Mouse (Mus musculus): ENCODE data around the gene Gtf2h4. TPM values are rescaled to one million over a fixed set of nuclear protein-coding genes. Genes with fewer than 3 reads are reported as not detected.

The Gtf2h4 gene
- polyA plus RNA-seq, 1 experiment, result 21.1 TPM

GRCm38 (mm10) chr17:35643609-35644236 is 29.8 kb downstream of the Gtf2h4 start, which contains the start of gene Mucl3:
Gene Mucl3, minus strand, starts transcription at chr17:35643695.
- TF ChIP-seq POLR2A (IDR thresholded peaks at IDR 0.05; ENCODE audit: borderline replicate concordance, control insufficient read depth, low read depth, low read length) (no peak), CTCF (IDR thresholded peaks at IDR 0.05; ENCODE audit: control insufficient read depth, insufficient read depth, low read length) (no peak)
- H3K27ac ChIP-seq (ENCODE audit: control insufficient read depth, insufficient read depth, low read depth, low read length, poor library complexity), result no peak within 1 kb of the TSS
- H3K4me3 ChIP-seq (replicated peaks; ENCODE audit: control insufficient read depth, low read depth, low read length), result no peak within 1 kb of the TSS
- WGBS, result 68% methylated on average over 13 of the region's 13 CpGs
- H3K4me1 ChIP-seq (ENCODE audit: control insufficient read depth, insufficient read depth, low read length), result no peaks in the 10 kb centered on the region

- no peak overlapping the region for H3K4me3 ChIP-seq (replicated peaks; ENCODE audit: control insufficient read depth, low read depth, low read length)
- TF ChIP-seq POLR2A (IDR thresholded peaks at IDR 0.05; ENCODE audit: borderline replicate concordance, control insufficient read depth, low read depth, low read length) (no peak), CTCF (IDR thresholded peaks at IDR 0.05; ENCODE audit: control insufficient read depth, insufficient read depth, low read length) (no peak)
Observed at GRCm38 (mm10) chr17:35639352-35639751, 34.2 kb downstream of the Gtf2h4 start.

GRCm38 (mm10) chr17:35638475-35639190 is 34.9 kb downstream of the Gtf2h4 start:
- WGBS, result 15% methylated on average over 14 of the region's 14 CpGs
- TF ChIP-seq POLR2A (IDR thresholded peaks at IDR 0.05; ENCODE audit: borderline replicate concordance, control insufficient read depth, low read depth, low read length) (no peak), CTCF (IDR thresholded peaks at IDR 0.05; ENCODE audit: control insufficient read depth, insufficient read depth, low read length) (no peak)
- H3K4me3 ChIP-seq (replicated peaks; ENCODE audit: control insufficient read depth, low read depth, low read length), result no peak overlapping the region

More at GRCm38 (mm10) chr17:35639352-35639751, 34.2 kb downstream of the Gtf2h4 start:
- no peak overlapping the region for H3K27ac ChIP-seq (ENCODE audit: control insufficient read depth, insufficient read depth, low read depth, low read length, poor library complexity)
- H3K4me1 ChIP-seq (ENCODE audit: control insufficient read depth, insufficient read depth, low read length), result 0 out of 2 replicates have a peak, but pooled peaks cover 1% of the 10 kb centered on the region
- WGBS, result 66% methylated on average over 6 of the region's 6 CpGs

GRCm38 (mm10) chr17:35636363-35636762 is 37.2 kb downstream of the Gtf2h4 start:
- TF ChIP-seq CTCF (IDR thresholded peaks at IDR 0.05; ENCODE audit: control insufficient read depth, insufficient read depth, low read length) (no peak), POLR2A (IDR thresholded peaks at IDR 0.05; ENCODE audit: borderline replicate concordance, control insufficient read depth, low read depth, low read length) (no peak)
- Histone ChIP-seq H3K4me3 (replicated peaks; ENCODE audit: control insufficient read depth, low read depth, low read length) (no peak overlapping the region), H3K27ac (ENCODE audit: control insufficient read depth, insufficient read depth, low read depth, low read length, poor library complexity) (no peak overlapping the region), H3K4me1 (ENCODE audit: control insufficient read depth, insufficient read depth, low read length) (0 out of 2 replicates have a peak, but pooled peaks cover 1% of the 10 kb centered on the region)
- 28% methylated on average over 5 of the region's 5 CpGs for WGBS

More at GRCm38 (mm10) chr17:35638475-35639190, 34.9 kb downstream of the Gtf2h4 start:
- no peak overlapping the region for H3K27ac ChIP-seq (ENCODE audit: control insufficient read depth, insufficient read depth, low read depth, low read length, poor library complexity)
- 0 out of 2 replicates have a peak, but pooled peaks cover 1% of the 10 kb centered on the region for H3K4me1 ChIP-seq (ENCODE audit: control insufficient read depth, insufficient read depth, low read length)

GRCm38 (mm10) chr17:35635699-35636111 is 37.8 kb downstream of the Gtf2h4 start:
- H3K4me3 ChIP-seq (replicated peaks; ENCODE audit: control insufficient read depth, low read depth, low read length), result peak overlapping the region; percentile 60
- 2% methylated on average over 15 of the region's 15 CpGs for WGBS
- no peak overlapping the region for H3K27ac ChIP-seq (ENCODE audit: control insufficient read depth, insufficient read depth, low read depth, low read length, poor library complexity)
- H3K4me1 ChIP-seq (ENCODE audit: control insufficient read depth, insufficient read depth, low read length), result 0 out of 2 replicates have a peak, but pooled peaks cover 1% of the 10 kb centered on the region
- TF ChIP-seq CTCF (IDR thresholded peaks at IDR 0.05; ENCODE audit: control insufficient read depth, insufficient read depth, low read length), result peak; percentile 68
- no peak for TF ChIP-seq POLR2A (IDR thresholded peaks at IDR 0.05; ENCODE audit: borderline replicate concordance, control insufficient read depth, low read depth, low read length)

- Histone ChIP-seq H3K27ac (ENCODE audit: control insufficient read depth, insufficient read depth, low read depth, low read length, poor library complexity) (no peak overlapping the region), H3K4me3 (replicated peaks; ENCODE audit: control insufficient read depth, low read depth, low read length) (no peak overlapping the region), H3K4me1 (ENCODE audit: control insufficient read depth, insufficient read depth, low read length) (0 out of 2 replicates have a peak, but pooled peaks cover 1% of the 10 kb centered on the region)
- WGBS, result 61% methylated on average over 3 of the region's 3 CpGs
- TF ChIP-seq CTCF (IDR thresholded peaks at IDR 0.05; ENCODE audit: control insufficient read depth, insufficient read depth, low read length) (peak; percentile 13; the same call in 1 of the 2 replicates), POLR2A (IDR thresholded peaks at IDR 0.05; ENCODE audit: borderline replicate concordance, control insufficient read depth, low read depth, low read length) (no peak)
Observed at GRCm38 (mm10) chr17:35635202-35635601, 38.3 kb downstream of the Gtf2h4 start.

- H3K4me1 ChIP-seq (ENCODE audit: control insufficient read depth, insufficient read depth, low read length), result 0 out of 2 replicates have a peak, but pooled peaks cover 1% of the 10 kb centered on the region
- TF ChIP-seq POLR2A (IDR thresholded peaks at IDR 0.05; ENCODE audit: borderline replicate concordance, control insufficient read depth, low read depth, low read length) (no peak), CTCF (IDR thresholded peaks at IDR 0.05; ENCODE audit: control insufficient read depth, insufficient read depth, low read length) (no peak)
- no peak overlapping the region for H3K4me3 ChIP-seq (replicated peaks; ENCODE audit: control insufficient read depth, low read depth, low read length)
- no peak overlapping the region for H3K27ac ChIP-seq (ENCODE audit: control insufficient read depth, insufficient read depth, low read depth, low read length, poor library complexity)
- 22% methylated on average over 1 of the region's 1 CpGs for WGBS
Observed at GRCm38 (mm10) chr17:35633992-35634391, 39.5 kb downstream of the Gtf2h4 start.

- H3K4me3 ChIP-seq (replicated peaks; ENCODE audit: control insufficient read depth, low read depth, low read length), result no peak within 1 kb of the TSS
- no peaks in the 10 kb centered on the region for H3K4me1 ChIP-seq (ENCODE audit: control insufficient read depth, insufficient read depth, low read length)
- H3K27ac ChIP-seq (ENCODE audit: control insufficient read depth, insufficient read depth, low read depth, low read length, poor library complexity), result no peak within 1 kb of the TSS
- TF ChIP-seq POLR2A (IDR thresholded peaks at IDR 0.05; ENCODE audit: borderline replicate concordance, control insufficient read depth, low read depth, low read length) (no peak), CTCF (IDR thresholded peaks at IDR 0.05; ENCODE audit: control insufficient read depth, insufficient read depth, low read length) (no peak)
- 71% methylated on average over 7 of the region's 7 CpGs for WGBS
Observed at GRCm38 (mm10) chr17:35626537-35626936, 47.0 kb downstream of the Gtf2h4 start, which contains the start of gene Gm9573. Gene Gm9573, minus strand, starts transcription at chr17:35626637.

Other genes starting within 250 kb of the Gtf2h4 start
- 52.3 and 95.2 TPM in 2 replicates for gene H2-Q6, start 248.9 kb downstream of the Gtf2h4 start, polyA plus RNA-seq (2011; ENCODE audit: insufficient read depth, insufficient read length, low replicate concordance, missing spikeins)
- gene H2-Q7, start 234.6 kb downstream of the Gtf2h4 start, polyA plus RNA-seq (2011; ENCODE audit: insufficient read depth, insufficient read length, low replicate concordance, missing spikeins), result 43.9 and 101 TPM in 2 replicates
- 28.2 and 68.7 TPM in 2 replicates for gene H2-Q10, start 203.7 kb downstream of the Gtf2h4 start, polyA plus RNA-seq (2011; ENCODE audit: insufficient read depth, insufficient read length, low replicate concordance, missing spikeins)
- 102 TPM in 1 of 2 replicates, not detected in the other for gene Pou5f1, start 167.7 kb downstream of the Gtf2h4 start, polyA plus RNA-seq (2011; ENCODE audit: insufficient read depth, insufficient read length, low replicate concordance, missing spikeins)
- gene Tcf19, start 156.9 kb downstream of the Gtf2h4 start, polyA plus RNA-seq (2011; ENCODE audit: insufficient read depth, insufficient read length, low replicate concordance, missing spikeins), result 28.7 and 41.7 TPM in 2 replicates
- 15.7 and 31.8 TPM in 2 replicates for gene Cchcr1, start 156.6 kb downstream of the Gtf2h4 start, polyA plus RNA-seq (2011; ENCODE audit: insufficient read depth, insufficient read length, low replicate concordance, missing spikeins)
- not detected in 2 replicates for gene Psors1c2, start 140.5 kb downstream of the Gtf2h4 start, polyA plus RNA-seq (2011; ENCODE audit: insufficient read depth, insufficient read length, low replicate concordance, missing spikeins)
- gene Cdsn, start 121.6 kb downstream of the Gtf2h4 start, polyA plus RNA-seq (2011; ENCODE audit: insufficient read depth, insufficient read length, low replicate concordance, missing spikeins), result not detected in 2 replicates
- gene 2300002M23Rik, start 106.3 kb downstream of the Gtf2h4 start, polyA plus RNA-seq (2011; ENCODE audit: insufficient read depth, insufficient read length, low replicate concordance, missing spikeins), result not detected in 2 replicates
- gene Sfta2, start 72.2 kb downstream of the Gtf2h4 start, polyA plus RNA-seq (2011; ENCODE audit: insufficient read depth, insufficient read length, low replicate concordance, missing spikeins), result not detected in 2 replicates
- gene Gm9573, start 47.1 kb downstream of the Gtf2h4 start, polyA plus RNA-seq (2011; ENCODE audit: insufficient read depth, insufficient read length, low replicate concordance, missing spikeins), result not detected in 2 replicates
- not detected in 2 replicates for gene Mucl3, start 30.0 kb downstream of the Gtf2h4 start, polyA plus RNA-seq (2011; ENCODE audit: insufficient read depth, insufficient read length, low replicate concordance, missing spikeins)
- gene Vars2, start 6.1 kb downstream of the Gtf2h4 start, polyA plus RNA-seq (2011; ENCODE audit: insufficient read depth, insufficient read length, low replicate concordance, missing spikeins), result 13.1 and 25.0 TPM in 2 replicates
- 2.4 and 6.0 TPM in 2 replicates for gene Ddr1, start 30.9 kb upstream of the Gtf2h4 start, polyA plus RNA-seq (2011; ENCODE audit: insufficient read depth, insufficient read length, low replicate concordance, missing spikeins)
- gene Ier3, start 147.9 kb upstream of the Gtf2h4 start, polyA plus RNA-seq (2011; ENCODE audit: insufficient read depth, insufficient read length, low replicate concordance, missing spikeins), result 8.7 and 17.1 TPM in 2 replicates
- gene Flot1, start 149.5 kb upstream of the Gtf2h4 start, polyA plus RNA-seq (2011; ENCODE audit: insufficient read depth, insufficient read length, low replicate concordance, missing spikeins), result 41.7 and 90.0 TPM in 2 replicates
- gene Tubb5, start 164.6 kb upstream of the Gtf2h4 start, polyA plus RNA-seq (2011; ENCODE audit: insufficient read depth, insufficient read length, low replicate concordance, missing spikeins), result 380 and 447 TPM in 2 replicates
- 17.2 and 24.2 TPM in 2 replicates for gene Mdc1, start 167.8 kb upstream of the Gtf2h4 start, polyA plus RNA-seq (2011; ENCODE audit: insufficient read depth, insufficient read length, low replicate concordance, missing spikeins)
- 16.0 and 22.4 TPM in 2 replicates for gene Nrm, start 187.6 kb upstream of the Gtf2h4 start, polyA plus RNA-seq (2011; ENCODE audit: insufficient read depth, insufficient read length, low replicate concordance, missing spikeins)
- 35.8 and 78.4 TPM in 2 replicates for gene Ppp1r18, start 191.9 kb upstream of the Gtf2h4 start, polyA plus RNA-seq (2011; ENCODE audit: insufficient read depth, insufficient read length, low replicate concordance, missing spikeins)
- 119 and 234 TPM in 2 replicates for gene Dhx16, start 206.1 kb upstream of the Gtf2h4 start, polyA plus RNA-seq (2011; ENCODE audit: insufficient read depth, insufficient read length, low replicate concordance, missing spikeins)
- 28.5 and 52.0 TPM in 2 replicates for gene 2310061I04Rik, start 223.7 kb upstream of the Gtf2h4 start, polyA plus RNA-seq (2011; ENCODE audit: insufficient read depth, insufficient read length, low replicate concordance, missing spikeins)
- gene Atat1, start 236.3 kb upstream of the Gtf2h4 start, polyA plus RNA-seq (2011; ENCODE audit: insufficient read depth, insufficient read length, low replicate concordance, missing spikeins), result 11.7 and 19.9 TPM in 2 replicates
- gene Mrps18b, start 242.7 kb upstream of the Gtf2h4 start, polyA plus RNA-seq (2011; ENCODE audit: insufficient read depth, insufficient read length, low replicate concordance, missing spikeins), result 43.2 and 65.2 TPM in 2 replicates
- gene Ppp1r10, start 242.7 kb upstream of the Gtf2h4 start, polyA plus RNA-seq (2011; ENCODE audit: insufficient read depth, insufficient read length, low replicate concordance, missing spikeins), result 24.4 and 48.0 TPM in 2 replicates